Mouse (Mus musculus): ENCODE data around the gene Acsf2.

DNA sequence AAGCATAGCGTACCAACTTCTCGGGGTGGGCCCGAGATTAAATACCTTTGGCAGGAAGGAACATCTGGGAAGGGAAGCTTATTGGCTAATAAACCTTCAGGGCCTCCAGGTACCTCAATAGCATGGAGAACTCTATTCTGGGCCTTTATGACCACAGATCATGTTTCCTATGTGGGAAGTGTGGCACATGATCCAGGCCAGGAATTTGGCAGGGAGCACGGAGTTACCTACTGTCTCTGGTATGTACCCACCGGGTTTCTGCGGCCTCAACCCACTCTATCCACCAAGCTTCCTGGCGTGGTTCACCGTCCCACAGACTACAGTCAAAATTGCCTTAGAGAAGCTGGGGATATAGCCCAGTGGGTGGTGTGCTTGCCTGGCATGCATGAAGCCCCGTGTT is 16.6 kb downstream of the Acsf2 start:
- TF ChIP-seq CTCF (IDR thresholded peaks at IDR 0.05; ENCODE audit: extremely low read depth, insufficient read depth, insufficient read length, insufficient replicate concordance) (no peak), POLR2A (IDR thresholded peaks at IDR 0.05; ENCODE audit: low read depth, low read length) (no peak)
